Mouse (Mus musculus): ENCODE results near the gene Nlrp6. TPM values are rescaled to one million over a fixed set of nuclear protein-coding genes. Genes with fewer than 3 reads are reported as not detected.

Gene Nlrp6
- total RNA-seq, 2 experiments from 2014 or later: not detected

- DNase-seq: no peak
- intact Hi-C loops (cut with DNase I; ENCODE audit: low total_unique reads): no loop called here
These were observed 25.6 kb downstream of the Nlrp6 start for GRCm38 (mm10) chr7:140946311-140946710.

GRCm38 (mm10) chr7:140946980-140947379 lies 26.3 kb downstream of the Nlrp6 start:
- intact Hi-C loops (cut with DNase I; ENCODE audit: low total_unique reads): no loop called here
- DNase-seq: no peak

- DNase-seq: no peak
- intact Hi-C loops (cut with DNase I; ENCODE audit: low total_unique reads): no loop called here
These were observed 27.5 kb downstream of the Nlrp6 start for GRCm38 (mm10) chr7:140948161-140948560.

- intact Hi-C loops (cut with DNase I; ENCODE audit: low total_unique reads): no loop called here
- DNase-seq: no peak
These were observed 28.6 kb downstream of the Nlrp6 start for GRCm38 (mm10) chr7:140949255-140949654.

GRCm38 (mm10) chr7:140949824-140950530 lies 29.3 kb downstream of the Nlrp6 start, which contains the start of gene Ifitm5:
Gene Ifitm5 (minus strand): TSS chr7:140950291.
- DNase-seq: no peak
- intact Hi-C loops (cut with DNase I; ENCODE audit: low total_unique reads): no loop called here

- intact Hi-C loops (cut with DNase I; ENCODE audit: low total_unique reads): no loop called here
- peak; percentile 48 for DNase-seq
These were observed 30.3 kb downstream of the Nlrp6 start for GRCm38 (mm10) chr7:140951051-140951450.

- no peak for DNase-seq
These were observed 31.1 kb downstream of the Nlrp6 start for GRCm38 (mm10) chr7:140951765-140952164.

GRCm38 (mm10) chr7:140952441-140952840 lies 31.7 kb downstream of the Nlrp6 start:
- no peak for DNase-seq
- intact Hi-C loops (cut with DNase I; ENCODE audit: low total_unique reads): no loop called here

More at GRCm38 (mm10) chr7:140951765-140952164, 31.1 kb downstream of the Nlrp6 start:
- intact Hi-C loops (cut with DNase I; ENCODE audit: low total_unique reads): no loop called here

GRCm38 (mm10) chr7:140953133-140953532 lies 32.4 kb downstream of the Nlrp6 start:
- DNase-seq: no peak
- intact Hi-C loops (cut with DNase I; ENCODE audit: low total_unique reads): no loop called here

- intact Hi-C loops (cut with DNase I; ENCODE audit: low total_unique reads): no loop called here
- no peak for DNase-seq
These were observed 33.4 kb downstream of the Nlrp6 start for GRCm38 (mm10) chr7:140953800-140954732.

GRCm38 (mm10) chr7:140954733-140955071 lies 34.0 kb downstream of the Nlrp6 start:
- intact Hi-C loops (cut with DNase I; ENCODE audit: low total_unique reads): no loop called here
- no peak for DNase-seq

GRCm38 (mm10) chr7:140955342-140955741 lies 34.6 kb downstream of the Nlrp6 start:
- no peak for DNase-seq
- intact Hi-C loops (cut with DNase I; ENCODE audit: low total_unique reads): no loop called here

GRCm38 (mm10) chr7:140955758-140956555 lies 35.3 kb downstream of the Nlrp6 start, which contains the start of the genes Gm45717 and Ifitm2:
Gene Gm45717 (minus strand): TSS chr7:140955937.
Gene Ifitm2 (minus strand): TSS chr7:140955987.
- peak; percentile 85 for DNase-seq
- intact Hi-C loops (cut with DNase I; ENCODE audit: low total_unique reads): no loop called here

- no peak for DNase-seq
These were observed 35.8 kb downstream of the Nlrp6 start for GRCm38 (mm10) chr7:140956556-140956869.

GRCm38 (mm10) chr7:140959181-140959901 lies 38.6 kb downstream of the Nlrp6 start:
- intact Hi-C loops (cut with DNase I; ENCODE audit: low total_unique reads): no loop called here
- peak; percentile 33 for DNase-seq

More at GRCm38 (mm10) chr7:140956556-140956869, 35.8 kb downstream of the Nlrp6 start:
- intact Hi-C loops (cut with DNase I; ENCODE audit: low total_unique reads): no loop called here

GRCm38 (mm10) chr7:140960026-140960425 lies 39.3 kb downstream of the Nlrp6 start:
- intact Hi-C loops (cut with DNase I; ENCODE audit: low total_unique reads): loop anchor here (5.0 kb wide), 1 partner anchor 87 kb away; no protein-coding TSS in a partner anchor
- DNase-seq: no peak

- intact Hi-C loops (cut with DNase I; ENCODE audit: low total_unique reads): loop anchor here (5.0 kb wide), 1 partner anchor 86 kb away; no protein-coding TSS in a partner anchor
- DNase-seq: no peak
These were observed 40.7 kb downstream of the Nlrp6 start for GRCm38 (mm10) chr7:140961416-140961815.

GRCm38 (mm10) chr7:140962733-140963132 lies 42.0 kb downstream of the Nlrp6 start:
- intact Hi-C loops (cut with DNase I; ENCODE audit: low total_unique reads): loop anchor here (5.0 kb wide), 1 partner anchor 85 kb away; no protein-coding TSS in a partner anchor
- no peak for DNase-seq

GRCm38 (mm10) chr7:140966921-140967320 lies 46.2 kb downstream of the Nlrp6 start, which contains the start of gene Ifitm1:
Gene Ifitm1 (plus strand): TSS chr7:140967221.
- intact Hi-C loops (cut with DNase I; ENCODE audit: low total_unique reads): no loop called here
- no peak for DNase-seq

Measured in gastrocnemius, postnatal 14 days (tissue).